Mouse (Mus musculus): ENCODE data around the gene Glrx.

Gene Glrx

DNA sequence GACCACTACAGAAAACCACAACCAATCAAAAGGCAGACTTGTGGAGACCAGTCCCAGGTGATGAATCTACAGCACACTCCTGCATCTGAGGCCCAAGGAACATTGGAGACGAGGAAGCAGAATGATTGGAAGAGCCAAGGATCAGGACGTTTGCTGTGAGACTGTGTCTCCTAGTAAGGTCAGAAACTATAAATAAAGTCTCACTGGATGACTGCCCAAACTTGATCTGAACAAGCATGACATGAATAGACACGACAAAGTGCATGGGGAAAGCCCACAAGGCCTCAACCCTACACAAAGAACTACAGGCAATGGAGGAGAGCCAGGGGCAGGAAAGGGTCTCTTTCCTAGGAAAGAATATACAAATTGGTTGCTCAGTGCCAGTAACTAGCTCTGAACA, 44.1 kb downstream of the Glrx start:
- DNase-seq (ENCODE audit: low spot score in 2 of 2), result no peak

DNA sequence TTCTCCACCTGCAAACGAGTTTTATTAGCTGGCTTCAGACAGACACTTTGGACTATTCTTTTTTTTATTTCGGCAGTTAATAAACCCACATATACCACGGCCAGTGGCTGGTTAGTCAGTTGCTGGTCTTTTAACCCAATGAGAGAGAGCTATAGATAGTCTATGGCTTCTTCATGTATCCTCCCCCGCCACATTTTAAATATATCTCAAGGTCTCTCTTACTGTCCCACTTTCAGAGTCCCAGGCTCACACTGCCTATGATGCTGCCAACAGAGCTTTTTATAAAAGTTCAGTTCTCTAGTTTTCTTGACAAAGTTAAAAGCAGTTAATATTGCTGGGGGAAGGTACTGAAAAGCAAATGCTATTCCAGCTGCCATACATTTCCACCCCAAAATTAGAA, 52.2 kb downstream of the Glrx start:
- DNase-seq (ENCODE audit: low spot score in 2 of 2), result no peak

DNA sequence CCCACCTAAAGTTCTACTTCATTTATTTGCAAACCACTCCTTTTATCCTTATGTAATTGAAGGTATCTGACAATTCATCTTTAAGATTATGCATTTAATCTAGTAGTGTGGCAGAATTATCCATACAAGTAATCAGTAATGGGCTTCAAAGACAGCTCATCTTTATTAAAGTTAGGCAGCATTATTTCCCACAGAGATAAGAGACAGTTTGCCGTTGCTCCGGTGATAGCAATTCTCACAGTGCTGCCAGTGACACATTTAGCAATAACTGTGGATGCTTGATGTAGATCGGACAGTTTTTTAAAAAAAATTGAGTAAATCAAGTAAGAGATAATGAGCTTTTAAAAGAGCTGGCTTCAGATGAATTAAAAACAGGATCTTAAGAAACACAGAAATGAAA, 52.6 kb downstream of the Glrx start:
- DNase-seq (ENCODE audit: low spot score in 2 of 2), result no peak

DNA sequence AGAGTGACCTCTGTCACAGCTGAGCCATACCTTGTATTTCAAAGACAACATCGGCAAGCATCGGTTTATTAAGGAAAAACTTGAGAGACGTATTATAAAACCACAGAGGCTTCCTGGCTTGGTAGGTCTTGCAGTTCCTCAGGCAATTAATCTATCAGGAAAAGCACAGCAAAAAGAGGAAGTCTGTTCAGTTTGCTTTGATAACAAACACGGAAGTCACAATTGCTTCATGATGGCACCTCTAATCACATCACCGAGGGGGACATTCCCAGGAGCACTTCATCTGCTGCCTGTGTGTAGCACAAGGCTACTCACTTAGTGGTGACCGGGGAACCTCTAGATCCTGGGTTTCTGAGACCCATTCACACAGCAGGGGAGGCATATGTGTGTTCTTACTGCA, 53.2 kb downstream of the Glrx start:
- DNase-seq (ENCODE audit: low spot score in 2 of 2), result no peak
